Mouse (Mus musculus): ENCODE measurements around the gene Olfr1390. TPM values are rescaled to one million over a fixed set of nuclear protein-coding genes. Genes with fewer than 3 reads are reported as not detected.

Gene Olfr1390
- polyA plus RNA-seq, 1 experiment from 2014 or later, result not detected

Other genes with a start within 250 kb of the Olfr1390 start
- gene Olfr1396, start 220.3 kb upstream of the Olfr1390 start, polyA plus RNA-seq (2016; fragmentation: Nextera tagmentation; extraction: Ambion mirVana), result not detected in 2 replicates
- gene Olfr1395, start 192.9 kb upstream of the Olfr1390 start, polyA plus RNA-seq (2016; fragmentation: Nextera tagmentation; extraction: Ambion mirVana), result not detected in 2 replicates
- gene Olfr1394, start 180.8 kb upstream of the Olfr1390 start, polyA plus RNA-seq (2016; fragmentation: Nextera tagmentation; extraction: Ambion mirVana), result not detected in 2 replicates
- 0.33 and 0.87 TPM in 2 replicates for gene Btnl9, start 148.0 kb upstream of the Olfr1390 start, polyA plus RNA-seq (2016; fragmentation: Nextera tagmentation; extraction: Ambion mirVana)
- gene Zfp62, start 131.9 kb upstream of the Olfr1390 start, polyA plus RNA-seq (2016; fragmentation: Nextera tagmentation; extraction: Ambion mirVana), result 50.4 and 58.5 TPM in 2 replicates
- gene Mgat1, start 91.0 kb upstream of the Olfr1390 start, polyA plus RNA-seq (2016; fragmentation: Nextera tagmentation; extraction: Ambion mirVana), result 46.0 and 49.1 TPM in 2 replicates
- gene Olfr1393, start 56.9 kb upstream of the Olfr1390 start, polyA plus RNA-seq (2016; fragmentation: Nextera tagmentation; extraction: Ambion mirVana), result not detected in 2 replicates
- gene Olfr1392, start 49.9 kb upstream of the Olfr1390 start, polyA plus RNA-seq (2016; fragmentation: Nextera tagmentation; extraction: Ambion mirVana), result 0.09 TPM in 1 of 2 replicates, not detected in the other
- gene Olfr10, start 30.4 kb upstream of the Olfr1390 start, polyA plus RNA-seq (2016; fragmentation: Nextera tagmentation; extraction: Ambion mirVana), result not detected in 2 replicates
- gene Olfr1391, start 12.4 kb upstream of the Olfr1390 start, polyA plus RNA-seq (2016; fragmentation: Nextera tagmentation; extraction: Ambion mirVana), result not detected in 2 replicates
- gene Olfr1389, start 87.9 kb downstream of the Olfr1390 start, polyA plus RNA-seq (2016; fragmentation: Nextera tagmentation; extraction: Ambion mirVana), result not detected in 2 replicates
- gene Olfr1388, start 101.4 kb downstream of the Olfr1390 start, polyA plus RNA-seq (2016; fragmentation: Nextera tagmentation; extraction: Ambion mirVana), result 0.11 and 0.13 TPM in 2 replicates
- not detected in 2 replicates for gene Olfr1387, start 120.2 kb downstream of the Olfr1390 start, polyA plus RNA-seq (2016; fragmentation: Nextera tagmentation; extraction: Ambion mirVana)
- not detected in 2 replicates for gene Olfr1386, start 129.9 kb downstream of the Olfr1390 start, polyA plus RNA-seq (2016; fragmentation: Nextera tagmentation; extraction: Ambion mirVana)
- not detected in 2 replicates for gene Olfr1385, start 153.9 kb downstream of the Olfr1390 start, polyA plus RNA-seq (2016; fragmentation: Nextera tagmentation; extraction: Ambion mirVana)
- not detected in 2 replicates for gene Olfr1384, start 171.5 kb downstream of the Olfr1390 start, polyA plus RNA-seq (2016; fragmentation: Nextera tagmentation; extraction: Ambion mirVana)
- gene Olfr1383, start 184.5 kb downstream of the Olfr1390 start, polyA plus RNA-seq (2016; fragmentation: Nextera tagmentation; extraction: Ambion mirVana), result not detected in 2 replicates
- gene Olfr1382, start 193.1 kb downstream of the Olfr1390 start, polyA plus RNA-seq (2016; fragmentation: Nextera tagmentation; extraction: Ambion mirVana), result not detected in 2 replicates
- gene Olfr1381, start 208.3 kb downstream of the Olfr1390 start, polyA plus RNA-seq (2016; fragmentation: Nextera tagmentation; extraction: Ambion mirVana), result not detected in 2 replicates
- gene Olfr1380, start 221.7 kb downstream of the Olfr1390 start, polyA plus RNA-seq (2016; fragmentation: Nextera tagmentation; extraction: Ambion mirVana), result not detected in 2 replicates